Mouse (Mus musculus): ENCODE measurements at regions not wholly inside any gene's neighbourhood (a gene's known extent, or its start where the extent isn't known, plus 50 kb on each side); places are given as distances from the start of the nearest gene placed in this dataset.
A peak's percentile ranks its signal among the peaks of the same experiment; 100 is the strongest.

DNA sequence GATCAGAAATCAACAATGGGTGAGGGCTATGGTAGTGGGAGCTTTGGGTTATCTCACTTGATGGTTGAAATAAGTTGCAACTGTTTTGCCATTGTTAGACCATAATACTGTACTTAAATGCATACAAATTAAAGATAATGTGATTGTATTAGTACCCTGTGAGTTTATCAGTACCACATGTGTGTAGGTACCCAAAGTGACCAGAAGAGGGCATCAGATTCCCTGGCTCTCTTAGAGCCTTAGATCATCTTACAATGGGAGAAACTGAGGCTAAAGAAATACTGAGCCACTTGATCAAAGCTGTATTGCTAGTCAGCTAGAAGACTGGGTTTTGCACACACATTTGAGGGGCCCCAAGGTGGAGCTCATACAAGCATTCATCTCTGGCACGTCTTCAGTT is 155.5 kb downstream of the Fgf9 start:
- no peak for DNase-seq (ENCODE audit: low spot score in 2 of 2)

DNA sequence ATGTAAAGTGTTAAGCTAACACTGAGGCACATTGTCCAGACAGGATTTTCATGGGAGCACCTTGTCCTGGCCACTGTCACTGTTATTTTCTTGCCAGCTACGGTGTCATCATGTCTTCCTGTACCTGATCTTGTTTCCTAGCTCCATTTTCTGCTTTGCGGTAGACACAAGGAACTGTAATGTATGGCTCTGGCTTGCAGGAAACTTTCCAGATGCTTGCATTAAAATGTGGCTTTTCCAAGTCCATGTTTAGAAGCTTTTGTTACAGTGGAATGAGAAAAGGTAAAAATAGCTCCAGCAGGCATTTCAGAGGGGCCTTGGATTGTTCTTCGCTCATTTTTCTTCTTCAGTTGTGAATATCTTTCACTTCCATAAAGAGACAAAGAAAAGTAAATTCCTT is 154.1 kb downstream of the Fgf9 start:
- no peak for DNase-seq (ENCODE audit: low spot score in 2 of 2)

DNA sequence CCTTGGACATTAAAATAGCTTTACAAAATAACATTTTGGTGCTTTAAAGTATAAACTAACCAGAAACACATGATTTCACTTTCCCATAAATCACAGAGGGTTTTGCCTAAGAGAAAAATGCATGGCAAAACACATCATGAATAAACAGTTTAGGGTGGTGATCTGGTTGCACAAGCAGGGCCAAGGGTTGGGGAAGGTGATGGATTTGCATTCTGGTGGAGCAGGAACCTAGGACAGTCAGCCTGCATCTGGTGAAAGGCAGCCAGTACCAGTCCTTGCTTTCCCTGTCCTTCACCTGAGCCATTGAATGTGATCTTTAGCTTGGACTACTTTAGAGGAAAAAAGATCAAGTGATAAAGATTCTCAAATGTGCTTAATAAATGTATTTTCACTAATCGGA is 138.1 kb downstream of the Fgf9 start:
- DNase-seq (ENCODE audit: low spot score in 2 of 2) = no peak

DNA sequence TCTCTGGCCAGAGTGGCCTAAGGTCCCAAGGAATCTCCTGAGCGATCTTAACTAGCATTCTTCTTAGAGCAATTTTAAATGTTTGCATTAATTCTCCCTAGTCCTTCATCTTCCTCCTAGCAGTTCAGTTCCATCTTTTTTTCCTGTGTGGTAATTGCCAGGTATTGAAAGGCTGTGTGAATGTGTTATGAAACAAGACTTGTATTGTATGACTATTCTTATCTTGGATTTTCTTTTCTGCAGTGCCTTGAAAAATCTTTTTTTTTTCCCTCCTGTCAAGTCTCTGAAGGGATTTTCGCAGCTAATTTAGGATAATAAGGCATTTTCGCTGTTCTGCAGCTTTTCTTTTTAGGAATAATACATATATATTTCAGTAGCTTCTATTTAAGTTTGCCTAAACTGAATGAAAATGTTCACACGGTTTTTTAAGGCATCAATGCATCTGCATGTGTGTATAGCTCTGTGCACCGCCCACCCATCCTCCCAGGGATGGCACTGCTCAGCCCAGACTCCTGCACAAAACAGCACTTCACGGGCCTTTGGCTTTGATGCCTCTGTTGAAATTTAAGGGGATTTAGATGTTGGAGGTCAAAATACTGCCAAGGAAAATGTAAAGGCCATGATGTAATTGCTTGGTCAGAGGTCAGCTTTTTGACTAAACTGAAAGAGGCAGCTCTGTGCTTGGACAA is 132.4 kb downstream of the Fgf9 start:
- peak; percentile 49 to 57 for DNase-seq (ENCODE audit: low spot score in 2 of 2)

DNA sequence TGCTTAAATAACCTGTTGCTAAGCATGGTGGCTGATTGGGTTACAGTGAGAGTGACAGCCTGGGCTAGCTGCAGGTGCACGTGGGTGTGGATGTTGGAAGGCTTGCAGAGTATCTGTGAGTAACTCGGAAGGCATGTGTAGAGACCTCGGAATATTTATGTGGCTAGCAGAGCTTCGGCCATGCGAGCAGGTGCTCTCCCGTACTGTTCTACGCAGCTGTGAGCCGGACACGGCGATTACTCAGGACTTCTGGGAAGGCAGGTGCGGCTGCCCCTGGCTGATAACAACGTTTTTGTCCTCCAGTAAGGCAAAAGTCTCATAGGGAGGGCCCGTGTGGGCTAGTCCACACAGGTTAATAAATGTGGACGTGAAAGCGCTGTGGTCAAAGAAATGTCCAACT is 119.6 kb downstream of the Fgf9 start:
- DNase-seq (ENCODE audit: low spot score in 2 of 2) = no peak

DNA sequence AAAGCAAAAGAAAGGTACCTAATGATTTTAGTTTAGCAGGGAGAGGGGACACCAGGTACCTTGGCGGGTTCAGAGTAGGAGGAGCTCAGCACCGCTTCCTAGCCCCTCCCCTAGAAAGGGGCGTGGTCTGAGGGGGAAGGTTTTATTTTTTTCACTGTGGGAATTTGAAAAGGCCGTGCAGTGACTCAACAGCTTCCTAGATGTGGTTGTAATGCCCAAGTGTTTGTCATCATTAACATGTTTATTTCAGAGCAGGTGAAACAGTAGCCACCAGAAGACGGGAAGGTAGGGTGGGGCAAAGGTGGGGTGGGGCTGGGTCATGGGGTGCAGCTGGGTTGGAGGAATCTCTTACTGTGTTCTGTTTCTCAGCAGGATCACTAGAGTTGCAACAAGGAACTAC is 112.5 kb downstream of the Fgf9 start:
- no peak for DNase-seq (ENCODE audit: low spot score in 2 of 2)

DNA sequence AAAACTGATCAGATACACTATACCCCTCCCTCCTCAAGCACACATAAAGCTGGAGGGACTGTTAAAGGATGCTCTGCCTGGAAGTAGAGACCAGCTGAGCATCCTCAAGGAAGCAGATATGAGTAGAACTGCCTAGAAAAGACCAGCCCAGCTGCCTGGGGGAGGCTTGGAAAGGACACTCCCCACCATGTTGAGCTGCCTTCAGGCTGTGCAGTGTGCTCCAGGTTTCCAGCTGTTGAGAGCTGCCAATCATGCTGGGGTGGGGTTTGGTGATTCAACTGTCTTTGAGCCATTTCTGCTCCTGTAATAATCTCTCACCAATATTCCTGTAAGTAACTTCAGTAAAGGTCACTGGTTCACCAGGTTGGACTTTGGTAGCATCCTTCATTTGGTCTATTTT is 110.4 kb downstream of the Fgf9 start:
- no peak for DNase-seq (ENCODE audit: low spot score in 2 of 2)

DNA sequence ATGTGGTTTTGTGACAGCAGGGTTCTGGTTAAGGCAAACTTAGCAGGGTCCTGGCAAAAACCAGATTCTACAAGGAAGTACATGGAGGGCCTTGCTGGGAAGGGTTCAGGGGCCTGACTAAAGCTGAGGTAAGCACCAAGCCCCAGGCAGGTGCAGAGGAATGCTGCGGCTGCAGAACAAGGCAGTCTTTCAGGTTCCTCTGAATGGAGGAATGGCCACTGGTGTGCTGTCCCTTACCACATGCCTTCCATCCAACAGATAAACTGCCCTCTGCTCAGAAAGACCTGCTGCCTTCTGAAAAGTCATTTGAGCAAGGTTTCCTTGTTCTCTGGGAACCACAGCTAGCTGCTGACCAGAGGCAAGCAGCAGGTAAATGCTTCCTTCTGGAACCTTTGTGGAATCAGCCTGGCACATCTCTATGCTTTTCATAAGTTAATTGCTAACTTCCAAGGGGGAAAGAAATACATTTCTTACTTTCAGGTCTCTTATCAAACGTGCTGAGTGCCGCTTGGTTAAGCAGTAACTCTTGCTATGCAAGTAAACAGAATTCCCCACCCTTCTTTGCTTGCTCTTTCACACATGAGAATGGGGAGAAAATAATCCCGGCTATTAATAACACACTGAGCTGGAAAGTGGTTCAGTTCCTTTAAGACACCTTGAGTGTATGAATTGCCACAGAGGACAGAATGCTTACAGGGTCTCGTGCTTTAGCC is 105.5 kb downstream of the Fgf9 start:
- DNase-seq (ENCODE audit: low spot score in 2 of 2) = no peak

DNA sequence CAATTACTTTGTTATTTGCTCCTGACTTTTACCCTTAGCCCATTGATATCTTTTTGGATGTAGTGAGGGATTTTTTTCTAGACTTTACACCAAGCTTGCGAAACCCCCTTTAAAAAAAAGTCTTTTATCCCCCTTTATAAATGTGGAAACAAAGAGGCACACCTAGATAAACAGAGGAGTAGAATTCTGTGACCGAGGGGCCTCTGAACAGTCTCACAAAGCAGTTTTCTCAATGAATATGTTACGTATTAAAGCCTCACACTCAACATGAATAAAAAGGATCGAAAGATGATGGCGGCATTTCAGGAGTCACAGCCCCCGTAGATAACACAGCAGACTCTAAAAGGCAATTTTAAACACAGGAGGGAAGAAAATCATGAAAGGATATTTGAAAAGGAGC is 104.2 kb downstream of the Fgf9 start:
- DNase-seq (ENCODE audit: low spot score in 2 of 2) = no peak

DNA sequence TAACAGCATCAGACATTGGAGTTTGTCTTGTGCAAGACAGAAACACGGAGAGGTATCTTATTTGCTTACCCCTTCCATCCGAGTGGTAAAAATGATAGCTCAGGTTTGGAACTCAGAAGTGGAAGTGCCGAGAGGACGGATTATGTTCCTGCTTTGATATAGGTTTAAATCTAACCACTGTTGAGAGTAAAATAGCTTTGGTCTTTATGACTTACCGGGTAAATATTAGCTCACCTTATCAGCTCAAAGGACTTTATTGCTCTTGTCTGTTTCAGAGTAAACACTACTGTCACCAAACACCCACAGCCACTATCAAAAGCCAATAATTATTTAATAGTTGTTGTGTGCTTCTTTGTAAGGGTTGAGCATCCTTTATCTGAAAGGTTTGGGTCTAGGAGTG is 98.6 kb downstream of the Fgf9 start:
- DNase-seq (ENCODE audit: low spot score in 2 of 2) = no peak

All from left cerebral cortex, adult 9 months (tissue).